Comparison of ENCODE assay signal across 23 mouse cellular contexts in genomic region chr3:130432818-130433217, GRCm38 (mm10).
DNase-seq lines count a peak whose midpoint lies in the region; ATAC-seq and TF ChIP-seq lines count a peak whose summit lies in the region.
"Had no signal": no experiment of that assay in that cellular context is flagged by ENCODE, and none has a peak within 500 bp of the region (broad histone marks: within the 10 kb centered on the region; RNA-seq: fewer than 3 reads in every experiment).

No protein-coding gene starts in this region.

- H3K36me3 ChIP-seq in forebrain, postnatal 0 days (ENCODE audit: insufficient read depth): no peaks in the 10 kb centered on the region
- no peaks in the 10 kb centered on the region for H3K36me3 ChIP-seq in forebrain, embryonic 16.5 days (ENCODE audit: control insufficient read depth, insufficient read depth)
- no peaks in the 10 kb centered on the region for H3K36me3 ChIP-seq in midbrain, embryonic 16.5 days (ENCODE audit: control insufficient read depth, insufficient read depth, low read length)
- H3K36me3 ChIP-seq: embryonic facial prominence, embryonic 15.5 days; forebrain, embryonic 10.5 days; hindbrain, embryonic 12.5 days; kidney, embryonic 15.5 days; liver, embryonic 13.5 days had no signal

- no peaks in the 10 kb centered on the region for H3K27me3 ChIP-seq in forebrain, postnatal 0 days (ENCODE audit: insufficient read depth, low read length)
- H3K27me3 ChIP-seq in forebrain, embryonic 16.5 days (replicated peaks; ENCODE audit: control insufficient read depth, insufficient read depth, low read length): no peaks in the 10 kb centered on the region
- no peaks in the 10 kb centered on the region for H3K27me3 ChIP-seq in midbrain, embryonic 16.5 days (ENCODE audit: control insufficient read depth, insufficient read depth, low read depth, low read length)
- H3K27me3 ChIP-seq: hindbrain, embryonic 12.5 days; kidney, embryonic 15.5 days; liver, embryonic 13.5 days had no signal

- no peaks in the 10 kb centered on the region for H3K9me3 ChIP-seq in forebrain, postnatal 0 days (ENCODE audit: low read length)
- H3K9me3 ChIP-seq in forebrain, embryonic 16.5 days (ENCODE audit: control insufficient read depth, low read length): no peaks in the 10 kb centered on the region
- H3K9me3 ChIP-seq in midbrain, embryonic 16.5 days (replicated peaks; ENCODE audit: control insufficient read depth, low read length, poor library complexity, severe bottlenecking): no peaks in the 10 kb centered on the region
- H3K9me3 ChIP-seq: embryonic facial prominence, embryonic 15.5 days; forebrain, embryonic 10.5 days; hindbrain, embryonic 12.5 days; kidney, embryonic 15.5 days; liver, embryonic 13.5 days had no signal

- no peak overlapping the region for H3K4me2 ChIP-seq in forebrain, postnatal 0 days (ENCODE audit: low read depth)
- no peak overlapping the region for H3K4me2 ChIP-seq in forebrain, embryonic 16.5 days (ENCODE audit: low read length)
- no peak overlapping the region for H3K4me2 ChIP-seq in midbrain, embryonic 16.5 days (ENCODE audit: low read length)
- H3K4me2 ChIP-seq: embryonic facial prominence, embryonic 15.5 days; hindbrain, embryonic 12.5 days; kidney, embryonic 15.5 days; liver, embryonic 13.5 days; lung, embryonic 14.5 days had no signal

- ATAC-seq in forebrain, postnatal 0 days: peak; percentile 48
- ATAC-seq in forebrain, embryonic 16.5 days: no peak
- peak; percentile 40 for ATAC-seq in granulocyte monocyte progenitor cell, adult 5-6 weeks (replicated peaks; ENCODE audit: poor library complexity, severe bottlenecking)
- no peak for ATAC-seq in midbrain, embryonic 16.5 days

- 81% methylated on average over 5 of the region's 5 CpGs for WGBS in forebrain, postnatal 0 days
- 87% methylated on average over 5 of the region's 5 CpGs for WGBS in forebrain, embryonic 16.5 days
- 91% methylated on average over 5 of the region's 5 CpGs for WGBS in midbrain, embryonic 16.5 days

- H3K4me1 ChIP-seq in forebrain, postnatal 0 days (ENCODE audit: insufficient read depth): no peaks in the 10 kb centered on the region
- no peaks in the 10 kb centered on the region for H3K4me1 ChIP-seq in forebrain, embryonic 16.5 days (replicated peaks; ENCODE audit: control insufficient read depth, insufficient read depth, low read length)
- no peaks in the 10 kb centered on the region for H3K4me1 ChIP-seq in midbrain, embryonic 16.5 days (ENCODE audit: control insufficient read depth, insufficient read depth, low read length)
- H3K4me1 ChIP-seq: forebrain, embryonic 10.5 days; hindbrain, embryonic 12.5 days; kidney, embryonic 15.5 days; liver, embryonic 13.5 days had no signal

- H3K4me3 ChIP-seq in forebrain, postnatal 0 days (ENCODE audit: low read depth, low read length): no peak overlapping the region
- H3K4me3 ChIP-seq in forebrain, embryonic 16.5 days (replicated peaks; ENCODE audit: low read length): no peak overlapping the region
- H3K4me3 ChIP-seq in midbrain, embryonic 16.5 days (ENCODE audit: low read depth, low read length): no peak overlapping the region
- H3K4me3 ChIP-seq: embryonic facial prominence, embryonic 15.5 days; forebrain, embryonic 10.5 days; hindbrain, embryonic 12.5 days; kidney, embryonic 15.5 days; liver, embryonic 13.5 days had no signal

- TF ChIP-seq CTCF in forebrain, postnatal 0 days (IDR thresholded peaks at IDR 0.05; ENCODE audit: low read depth): no peak

- H3K27ac ChIP-seq in forebrain, postnatal 0 days (ENCODE audit: low read depth, low read length): no peak overlapping the region
- no peak overlapping the region for H3K27ac ChIP-seq in forebrain, embryonic 16.5 days (ENCODE audit: low read length)
- H3K27ac ChIP-seq in midbrain, embryonic 16.5 days (ENCODE audit: low read length): no peak overlapping the region
- H3K27ac ChIP-seq: embryonic facial prominence, embryonic 15.5 days; forebrain, embryonic 10.5 days; hindbrain, embryonic 12.5 days; kidney, embryonic 15.5 days; liver, embryonic 13.5 days had no signal

- no peak for DNase-seq in forebrain, postnatal 0 days
- DNase-seq in right cerebral cortex, adult 18-20 months: peak; percentile 31
- no peak for DNase-seq in right cerebral cortex, postnatal 14 days
- DNase-seq in telencephalon, adult 2 months (ENCODE audit: low read depth, low spot score): peak; percentile 17
- DNase-seq in natural killer cell, adult 2 months (ENCODE audit: low spot score in 2 of 2): no peak
- DNase-seq: adrenal gland, postnatal 10 days; cerebellum, adult 9-10 months; gastrocnemius, postnatal 14 days; heart, adult 18-20 months; kidney, adult 11 months; kidney, postnatal 36 days; liver, embryonic 13.5 days; lung, embryonic 14.5 days; midbrain, embryonic 14.5 days; thymus, adult 18-20 months; thymus, postnatal 36 days had no signal

- H3K9ac ChIP-seq in forebrain, postnatal 0 days: no peak overlapping the region
- no peak overlapping the region for H3K9ac ChIP-seq in forebrain, embryonic 16.5 days (replicated peaks; ENCODE audit: low read depth, low read length)
- no peak overlapping the region for H3K9ac ChIP-seq in midbrain, embryonic 16.5 days (ENCODE audit: low read depth, low read length)
- H3K9ac ChIP-seq: embryonic facial prominence, embryonic 15.5 days; hindbrain, embryonic 12.5 days; kidney, embryonic 15.5 days; liver, embryonic 13.5 days; lung, embryonic 14.5 days had no signal

Comparison
In these comparisons a context has a peak if more than half of its experiments do, and no peak if none do; other contexts are left out.
1. ATAC-seq: peak in forebrain, postnatal 0 days (single experiment) and granulocyte monocyte progenitor cell, adult 5-6 weeks (single experiment); none in forebrain, embryonic 16.5 days (single experiment) and midbrain, embryonic 16.5 days (single experiment).
2. DNase-seq: peak in right cerebral cortex, adult 18-20 months (single experiment) and telencephalon, adult 2 months (single experiment); none in forebrain, postnatal 0 days (single experiment), right cerebral cortex, postnatal 14 days (single experiment) and natural killer cell, adult 2 months (0 of 2).